Mouse (Mus musculus): ENCODE measurements around the gene Ddx39b.
A peak's percentile ranks its signal among the peaks of the same experiment; 100 is the strongest.

Gene Ddx39b

GRCm38 (mm10) chr17:35244999-35245398 lies 3.5 kb downstream of the Ddx39b start:
- no peak for DNase-seq (ENCODE audit: low spot score)

- no peak for DNase-seq (ENCODE audit: low spot score)
Measured at GRCm38 (mm10) chr17:35245731-35246623, 4.4 kb downstream of the Ddx39b start.

- no peak for DNase-seq (ENCODE audit: low spot score)
Measured at GRCm38 (mm10) chr17:35247144-35247543, 5.6 kb downstream of the Ddx39b start.

- no peak for DNase-seq (ENCODE audit: low spot score)
Measured at GRCm38 (mm10) chr17:35248986-35249385, 7.4 kb downstream of the Ddx39b start.

- no peak for DNase-seq (ENCODE audit: low spot score)
Measured at GRCm38 (mm10) chr17:35249451-35250197, 8.1 kb downstream of the Ddx39b start.

GRCm38 (mm10) chr17:35250348-35251120 lies 9.0 kb downstream of the Ddx39b start:
- DNase-seq (ENCODE audit: low spot score) = no peak

- no peak for DNase-seq (ENCODE audit: low spot score)
Measured at GRCm38 (mm10) chr17:35251162-35251719, 9.7 kb downstream of the Ddx39b start.

- no peak for DNase-seq (ENCODE audit: low spot score)
Measured at GRCm38 (mm10) chr17:35251981-35252380, 10.4 kb downstream of the Ddx39b start.

- no peak for DNase-seq (ENCODE audit: low spot score)
Measured at GRCm38 (mm10) chr17:35252619-35253292, 11.2 kb downstream of the Ddx39b start.

GRCm38 (mm10) chr17:35253293-35254093 lies 11.9 kb downstream of the Ddx39b start:
- DNase-seq (ENCODE audit: low spot score) = no peak

GRCm38 (mm10) chr17:35254241-35255098 lies 12.9 kb downstream of the Ddx39b start:
- no peak for DNase-seq (ENCODE audit: low spot score)

GRCm38 (mm10) chr17:35255301-35255700 lies 13.8 kb downstream of the Ddx39b start:
- no peak for DNase-seq (ENCODE audit: low spot score)

GRCm38 (mm10) chr17:35255704-35256103 lies 14.2 kb downstream of the Ddx39b start:
- no peak for DNase-seq (ENCODE audit: low spot score)

GRCm38 (mm10) chr17:35257378-35257777 lies 15.8 kb downstream of the Ddx39b start:
- no peak for DNase-seq (ENCODE audit: low spot score)

- peak; percentile 99 for DNase-seq (ENCODE audit: low spot score)
Measured at GRCm38 (mm10) chr17:35257824-35258491, 16.4 kb downstream of the Ddx39b start.

- no peak for DNase-seq (ENCODE audit: low spot score)
Measured at GRCm38 (mm10) chr17:35258492-35259478, 17.2 kb downstream of the Ddx39b start.

- no peak for DNase-seq (ENCODE audit: low spot score)
Measured at GRCm38 (mm10) chr17:35259621-35260020, 18.1 kb downstream of the Ddx39b start.

- DNase-seq (ENCODE audit: low spot score) = no peak
Measured at GRCm38 (mm10) chr17:35261651-35262050, 20.1 kb downstream of the Ddx39b start.
